Mouse (Mus musculus) cortical plate, adult 2 months (tissue): ENCODE data around the gene Tmem181a.

Source experiments
- CTCF ChIP-seq: fragments of 200-500 bp; IDR thresholded peaks from 2 replicates; pipeline ENCODE4 v1.5.1; 2011; ENCODE audit warnings: mild to moderate bottlenecking, control low read depth, low read length; ENCODE audit not compliant: insufficient read depth; ENCODE audit errors: extremely low read depth
- POLR2A ChIP-seq: fragments of 200-500 bp; IDR thresholded peaks from 2 replicates; pipeline ENCODE4 v1.6.1; 2011; ENCODE audit warnings: mild to moderate bottlenecking, low read length, control low read depth; ENCODE audit not compliant: insufficient read depth; ENCODE audit errors: extremely low read depth

- TF ChIP-seq CTCF (no peak), POLR2A (no peak)
Measured at GRCm38 (mm10) chr17:6216514-6216913, 40.1 kb upstream of the Tmem181a start.
